Mouse (Mus musculus): ENCODE measurements around the gene Cdk6.
"Not testable (repeated sequence)": the region's sequence is repeated elsewhere in the genome, so short reads cannot be mapped to it uniquely, and the experiment has no call there.

DNA sequence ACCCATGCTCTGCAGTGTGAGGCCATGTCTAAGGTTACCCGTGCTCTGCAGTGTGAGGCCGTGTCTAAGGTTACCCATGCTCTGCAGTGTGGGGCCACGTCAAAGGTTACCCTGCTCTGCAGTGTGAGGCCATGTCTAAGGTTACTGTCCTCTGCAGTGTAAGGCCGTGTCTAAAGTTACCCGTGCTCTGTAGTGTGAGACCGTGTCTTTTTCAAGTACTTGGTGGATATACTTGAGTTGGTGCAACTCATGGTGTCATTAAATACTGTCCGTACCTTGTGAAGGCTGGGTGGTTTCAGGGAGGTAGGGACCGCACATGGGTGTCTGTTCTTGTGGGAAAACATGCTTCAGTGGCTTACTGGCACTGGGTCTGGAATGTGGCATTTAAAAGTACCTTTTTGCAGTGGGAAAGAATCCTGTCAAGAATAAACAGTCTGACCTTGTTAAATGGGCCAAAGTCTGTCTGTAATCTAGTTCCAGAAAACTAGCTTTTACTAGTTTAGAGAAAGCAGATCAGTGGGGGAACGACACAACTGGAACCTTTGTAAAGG lies 97.2 kb downstream of the Cdk6 start:
- not testable (repeated sequence) for TF ChIP-seq POLR2A, CTCF (IDR thresholded peaks at IDR 0.05; ENCODE audit: insufficient read depth, low read depth, low read length)

All from olfactory bulb, adult 2 months (tissue).